Mouse (Mus musculus): ENCODE measurements around the gene Endog. TPM values are rescaled to one million over a fixed set of nuclear protein-coding genes. Genes with fewer than 3 reads are reported as not detected.
"Not testable (repeated sequence)": the region's sequence is repeated elsewhere in the genome, so short reads cannot be mapped to it uniquely, and the experiment has no call there.

Gene Endog
- total and polyA plus RNA-seq, 3 experiments: 90.6 to 119 (median 93.3) TPM

GRCm38 (mm10) chr2:30134928-30135620 lies 36.2 kb upstream of the Endog start:
- H3K79me2 ChIP-seq (replicated peaks; ENCODE audit: control insufficient read depth, insufficient read depth, low read length): no peaks in the 10 kb centered on the region
- DNase-seq: peak in 1 of 2 experiments; percentile 23
- TF ChIP-seq CTCF (IDR thresholded peaks at IDR 0.05) (no peak), POLR2A (IDR thresholded peaks at IDR 0.05; ENCODE audit: insufficient read depth, low read depth, low read length) (no peak), EP300 (IDR thresholded peaks at IDR 0.05; ENCODE audit: insufficient read depth, low read depth, low read length) (no peak)
- peak overlapping the region; percentile 28; the same call in 1 of the 2 replicates for H3K9ac ChIP-seq (ENCODE audit: low read depth, low read length)
- peak overlapping the region; percentile 96; the same call in 1 of the 2 replicates for H3K4me3 ChIP-seq
- WGBS: 39% methylated on average over 10 of the region's 10 CpGs
- peaks cover 5% of the 10 kb centered on the region for H3K4me1 ChIP-seq (ENCODE audit: control insufficient read depth, insufficient read depth, low read length)
- intact Hi-C loops (cut with DNase I): loop anchor here (5.0 kb wide), 1 partner anchor 152 kb away; the partner anchor contains the start of genes Dolk and Nup188
- H3K36me3 ChIP-seq (ENCODE audit: control insufficient read depth, insufficient read depth, low read length): peaks cover 2% of the 10 kb centered on the region; the same call in 1 of the 2 replicates
- H3K27me3 ChIP-seq (ENCODE audit: control insufficient read depth, insufficient read depth, low read length): no peaks in the 10 kb centered on the region
- peak overlapping the region; percentile 91 for H3K27ac ChIP-seq

GRCm38 (mm10) chr2:30136458-30136857 lies 34.8 kb upstream of the Endog start:
- Histone ChIP-seq H3K9ac (ENCODE audit: low read depth, low read length) (no peak overlapping the region), H3K27ac (no peak overlapping the region), H3K4me3 (no peak overlapping the region), H3K4me1 (ENCODE audit: control insufficient read depth, insufficient read depth, low read length) (peaks cover 5% of the 10 kb centered on the region), H3K79me2 (replicated peaks; ENCODE audit: control insufficient read depth, insufficient read depth, low read length) (no peaks in the 10 kb centered on the region), H3K36me3 (ENCODE audit: control insufficient read depth, insufficient read depth, low read length) (peaks cover 2% of the 10 kb centered on the region; the same call in 1 of the 2 replicates), H3K27me3 (ENCODE audit: control insufficient read depth, insufficient read depth, low read length) (no peaks in the 10 kb centered on the region)
- peak in 1 of 2 experiments; percentile 16 for DNase-seq
- no peak for TF ChIP-seq EP300 (IDR thresholded peaks at IDR 0.05; ENCODE audit: insufficient read depth, low read depth, low read length)
- no peak for TF ChIP-seq POLR2A (IDR thresholded peaks at IDR 0.05; ENCODE audit: insufficient read depth, low read depth, low read length)
- no peak for TF ChIP-seq CTCF (IDR thresholded peaks at IDR 0.05)
- intact Hi-C loops (cut with DNase I): no loop called here
- WGBS: 75% methylated on average over 10 of the region's 10 CpGs

DNA sequence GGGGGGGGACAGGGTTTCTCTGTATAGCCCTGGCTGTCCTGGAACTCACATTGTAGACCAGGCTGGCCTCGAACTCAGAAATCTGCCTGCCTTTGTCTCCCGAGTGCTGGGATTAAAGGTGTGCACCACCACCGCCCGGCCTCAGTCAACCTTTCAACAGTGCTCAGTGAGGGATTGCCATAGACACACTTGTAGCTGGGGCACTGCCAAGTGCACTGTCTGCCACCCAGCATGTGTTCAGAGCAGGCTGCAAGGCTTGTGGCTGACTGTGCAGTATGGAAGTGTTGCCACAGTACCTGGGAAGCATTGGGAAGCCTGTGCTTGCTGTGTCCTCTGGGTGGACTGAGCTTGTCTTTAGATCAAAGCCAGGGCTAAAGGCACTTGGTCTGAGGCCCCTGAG lies 31.3 kb upstream of the Endog start:
- DNase-seq; H3K79me2 ChIP-seq (replicated peaks; ENCODE audit: control insufficient read depth, insufficient read depth, low read length); H3K27me3 ChIP-seq (ENCODE audit: control insufficient read depth, insufficient read depth, low read length); H3K4me3 ChIP-seq; H3K27ac ChIP-seq; H3K9ac ChIP-seq (ENCODE audit: low read depth, low read length); intact Hi-C loops (cut with DNase I); H3K4me1 ChIP-seq (ENCODE audit: control insufficient read depth, insufficient read depth, low read length); H3K36me3 ChIP-seq (ENCODE audit: control insufficient read depth, insufficient read depth, low read length): not testable (repeated sequence)
- WGBS: 78% methylated on average over 4 of the region's 4 CpGs

GRCm38 (mm10) chr2:30144436-30144835 lies 26.9 kb upstream of the Endog start:
- no peaks in the 10 kb centered on the region for H3K27me3 ChIP-seq (ENCODE audit: control insufficient read depth, insufficient read depth, low read length)
- H3K4me1 ChIP-seq (ENCODE audit: control insufficient read depth, insufficient read depth, low read length): no peaks in the 10 kb centered on the region
- intact Hi-C loops (cut with DNase I): no loop called here
- DNase-seq: no peak
- no peak overlapping the region for H3K4me3 ChIP-seq
- H3K27ac ChIP-seq: no peak overlapping the region
- H3K36me3 ChIP-seq (ENCODE audit: control insufficient read depth, insufficient read depth, low read length): no peaks in the 10 kb centered on the region
- WGBS: 92% methylated on average over 4 of the region's 4 CpGs
- no peak overlapping the region for H3K9ac ChIP-seq (ENCODE audit: low read depth, low read length)
- H3K79me2 ChIP-seq (replicated peaks; ENCODE audit: control insufficient read depth, insufficient read depth, low read length): no peaks in the 10 kb centered on the region
- TF ChIP-seq CTCF (IDR thresholded peaks at IDR 0.05) (no peak), EP300 (IDR thresholded peaks at IDR 0.05; ENCODE audit: insufficient read depth, low read depth, low read length) (no peak)

DNA sequence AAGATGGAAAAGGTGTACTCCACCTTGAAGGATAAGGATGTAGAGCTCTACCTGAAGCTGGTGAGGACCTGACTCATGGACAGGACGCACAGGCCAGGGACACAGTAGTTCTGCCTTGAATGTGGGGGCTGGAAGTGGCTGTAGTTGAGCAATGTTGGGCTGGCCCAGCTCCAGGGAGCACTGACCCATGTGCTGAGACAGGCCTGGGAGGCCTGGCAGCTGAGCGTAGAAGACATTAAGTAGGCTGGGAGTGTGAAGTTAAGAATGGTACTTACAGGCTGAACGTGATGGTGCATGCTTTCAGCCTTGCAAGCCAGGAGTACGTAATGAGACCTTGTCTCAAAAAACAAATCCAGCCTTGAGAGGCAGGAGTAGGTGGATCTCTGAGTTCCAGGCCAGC lies 23.8 kb upstream of the Endog start:
- no peak for TF ChIP-seq POLR2A (IDR thresholded peaks at IDR 0.05; ENCODE audit: insufficient read depth, low read depth, low read length)
- no peak for TF ChIP-seq EP300 (IDR thresholded peaks at IDR 0.05; ENCODE audit: insufficient read depth, low read depth, low read length)
- TF ChIP-seq CTCF (IDR thresholded peaks at IDR 0.05): no peak
- H3K27me3 ChIP-seq (ENCODE audit: control insufficient read depth, insufficient read depth, low read length): no peaks in the 10 kb centered on the region
- H3K36me3 ChIP-seq (ENCODE audit: control insufficient read depth, insufficient read depth, low read length): no peaks in the 10 kb centered on the region
- H3K9ac ChIP-seq (ENCODE audit: low read depth, low read length): no peak overlapping the region
- H3K79me2 ChIP-seq (replicated peaks; ENCODE audit: control insufficient read depth, insufficient read depth, low read length): no peaks in the 10 kb centered on the region
- intact Hi-C loops (cut with DNase I): no loop called here
- H3K27ac ChIP-seq: no peak overlapping the region
- H3K4me1 ChIP-seq (ENCODE audit: control insufficient read depth, insufficient read depth, low read length): no peaks in the 10 kb centered on the region
- DNase-seq: peak; percentile 62 to 67
- no peak overlapping the region for H3K4me3 ChIP-seq
- 75% methylated on average over 4 of the region's 4 CpGs for WGBS

DNA sequence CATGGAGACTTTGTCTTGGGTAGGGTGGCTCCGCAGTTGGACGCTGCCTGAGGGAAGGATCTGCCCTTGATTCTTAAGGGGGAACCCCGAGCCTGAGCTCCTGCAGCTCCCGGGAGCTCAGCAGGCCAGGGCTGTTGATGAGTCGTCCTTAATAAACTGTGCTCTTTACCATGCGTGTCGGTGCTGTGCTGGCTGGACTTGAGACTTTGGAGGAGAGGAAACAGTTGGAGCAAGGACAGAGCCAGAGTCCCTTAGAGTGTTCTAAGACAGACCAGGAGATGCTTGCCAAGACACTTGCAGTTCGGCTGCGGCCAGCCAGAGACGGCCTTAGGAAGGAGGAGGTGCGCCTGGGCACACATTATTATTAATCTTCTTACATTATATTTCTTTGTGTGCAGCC lies 19.5 kb upstream of the Endog start:
- intact Hi-C loops (cut with DNase I): loop anchor here (10.0 kb wide), 1 partner anchor 47 kb away; no protein-coding TSS in a partner anchor

More for the DNA sequence above, 19.5 kb upstream of the Endog start:
- TF ChIP-seq EP300 (IDR thresholded peaks at IDR 0.05; ENCODE audit: insufficient read depth, low read depth, low read length): no peak
- TF ChIP-seq CTCF (IDR thresholded peaks at IDR 0.05): no peak
- no peak for TF ChIP-seq POLR2A (IDR thresholded peaks at IDR 0.05; ENCODE audit: insufficient read depth, low read depth, low read length)
- no peak overlapping the region for H3K4me3 ChIP-seq
- H3K27ac ChIP-seq: no peak overlapping the region
- no peaks in the 10 kb centered on the region for H3K36me3 ChIP-seq (ENCODE audit: control insufficient read depth, insufficient read depth, low read length)
- no peaks in the 10 kb centered on the region for H3K4me1 ChIP-seq (ENCODE audit: control insufficient read depth, insufficient read depth, low read length)
- H3K79me2 ChIP-seq (replicated peaks; ENCODE audit: control insufficient read depth, insufficient read depth, low read length): no peaks in the 10 kb centered on the region
- no peaks in the 10 kb centered on the region for H3K27me3 ChIP-seq (ENCODE audit: control insufficient read depth, insufficient read depth, low read length)
- WGBS: 74% methylated on average over 11 of the region's 11 CpGs
- H3K9ac ChIP-seq (ENCODE audit: low read depth, low read length): no peak overlapping the region
- DNase-seq: no peak
